Mouse (Mus musculus) heart, adult 2 months (tissue): ENCODE measurements around the gene Zfp36l2. TPM values are rescaled to one million over a fixed set of nuclear protein-coding genes. Genes with fewer than 3 reads are reported as not detected.

Source experiments
- DNase-seq, 2 experiments: peaks; one replicate each; pipeline ENCODE4 v3.0.0; 2021
- H3K27ac ChIP-seq: fragments of 200-600 bp; 2 replicates; pipeline ENCODE4 v1.8.1; 2022
- H3K27me3 ChIP-seq: fragments of 200-500 bp; 2 replicates; pipeline ENCODE4 v1.6.1; 2012; ENCODE audit warnings: mild to moderate bottlenecking, low read length, inconsistent platforms, mixed read lengths; ENCODE audit not compliant: control insufficient read depth, insufficient read depth
- H3K36me3 ChIP-seq: fragments of 200-500 bp; 2 replicates; pipeline ENCODE4 v1.6.1; 2012; ENCODE audit warnings: low read length, inconsistent platforms; ENCODE audit not compliant: control insufficient read depth, insufficient read depth
- H3K4me1 ChIP-seq: fragments of 200-500 bp; 2 replicates; pipeline ENCODE4 v1.6.1; 2011; ENCODE audit warnings: low read length; ENCODE audit not compliant: control insufficient read depth, insufficient read depth
- H3K4me3 ChIP-seq: fragments of 200-600 bp; 2 replicates; pipeline ENCODE4 v1.8.1; 2022
- H3K79me2 ChIP-seq: fragments of 200-500 bp; replicated peaks from 2 replicates; pipeline ENCODE4 v1.6.1; 2012; ENCODE audit warnings: mild to moderate bottlenecking, inconsistent platforms, low read length, moderate library complexity, mixed read lengths; ENCODE audit not compliant: control insufficient read depth, insufficient read depth
- H3K9ac ChIP-seq: fragments of 200-500 bp; 2 replicates; pipeline ENCODE4 v1.6.1; 2012; ENCODE audit warnings: low read depth, mild to moderate bottlenecking, control low read depth, inconsistent platforms, low read length, mixed read lengths
- CTCF ChIP-seq: fragments of 200-600 bp; IDR thresholded peaks from 2 replicates; pipeline ENCODE4 v1.8.1; 2022; ENCODE audit warnings: antibody characterized with exemption, mild to moderate bottlenecking, moderate library complexity
- EP300 ChIP-seq: fragments of 200-500 bp; IDR thresholded peaks from 2 replicates; pipeline ENCODE4 v1.6.1; 2011; ENCODE audit warnings: low read depth, low read length, control low read depth; ENCODE audit not compliant: insufficient read depth
- POLR2A ChIP-seq: fragments of 200-500 bp; IDR thresholded peaks from 2 replicates; pipeline ENCODE4 v1.6.1; 2011; ENCODE audit warnings: mild to moderate bottlenecking, low read depth, low read length, control low read depth; ENCODE audit not compliant: insufficient read depth
- WGBS: fragments of 180-500 bp; shearing (Covaris S2); methylation state at CpG from one replicate; pipeline ENCODE4 v1.1.7; 2018; 5-methylcytosine and 5-hydroxymethylcytosine counted together
- intact Hi-C: fragments of 180-260 bp; cut with DNase I; formaldehyde crosslinking; loops from one replicate; pipeline ENCODE4 v1.15.1; 2025
- polyA plus RNA-seq: library from polyadenylated mRNA; depleted of rRNA; stranded (reverse); fragments of >200 nt; gene quantifications from 2 replicates; pipeline ENCODE4 v1.2.3, GENCODE M21; 2012
- total RNA-seq, 2 experiments: library from RNA; stranded (reverse); gene quantifications; 2 replicates each; pipeline ENCODE4 v1.2.3; 2021

Gene Zfp36l2
- total and polyA plus RNA-seq, 3 experiments, result 19.3 to 23.3 (median 19.8) TPM

GRCm38 (mm10) chr17:84152206-84152975, 35.4 kb downstream of the Zfp36l2 start:
- intact Hi-C loops, result no loop called here
- no peak overlapping the region for H3K4me3 ChIP-seq
- WGBS, result 74% methylated on average over 6 of the region's 6 CpGs
- peaks cover 14% of the 10 kb centered on the region for H3K4me1 ChIP-seq
- H3K79me2 ChIP-seq, result no peaks in the 10 kb centered on the region
- peak in 1 of 2 experiments; percentile 22 for DNase-seq
- no peak overlapping the region for H3K27ac ChIP-seq
- no peaks in the 10 kb centered on the region for H3K27me3 ChIP-seq
- H3K36me3 ChIP-seq, result no peaks in the 10 kb centered on the region
- no peak for TF ChIP-seq EP300
- no peak for TF ChIP-seq CTCF
- no peak for TF ChIP-seq POLR2A
- no peak overlapping the region for H3K9ac ChIP-seq

DNA sequence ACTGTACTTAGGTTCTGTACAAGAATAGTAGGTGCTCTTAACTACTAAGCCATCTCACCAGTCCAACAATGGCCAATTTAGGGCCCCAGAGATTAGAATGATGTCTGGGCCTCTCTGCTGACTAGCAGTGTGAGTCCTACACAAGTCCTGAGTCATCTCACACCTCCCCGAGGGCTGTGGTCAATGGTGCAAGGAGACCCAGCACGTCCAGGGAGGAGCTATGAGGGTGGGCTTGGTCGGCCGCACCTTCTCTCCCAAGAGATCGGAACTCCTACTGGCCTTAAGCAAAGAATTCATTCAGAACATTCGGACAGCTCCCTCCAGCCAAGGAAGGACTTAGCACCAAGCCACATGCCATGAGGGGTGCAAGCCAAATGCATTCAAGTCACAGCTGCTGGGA, 36.4 kb downstream of the Zfp36l2 start:
- Histone ChIP-seq H3K27ac (no peak overlapping the region), H3K4me1 (peaks cover 16% of the 10 kb centered on the region)

GRCm38 (mm10) chr17:84150291-84150690, 37.5 kb downstream of the Zfp36l2 start:
- Histone ChIP-seq H3K27me3 (no peaks in the 10 kb centered on the region), H3K4me1 (peaks cover 19% of the 10 kb centered on the region), H3K79me2 (no peaks in the 10 kb centered on the region), H3K36me3 (no peaks in the 10 kb centered on the region), H3K9ac (no peak overlapping the region), H3K27ac (no peak overlapping the region), H3K4me3 (no peak overlapping the region)
- TF ChIP-seq POLR2A (no peak), EP300 (no peak), CTCF (no peak)
- intact Hi-C loops, result no loop called here
- DNase-seq, result peak in 1 of 2 experiments; percentile 15
- 97% methylated on average over 8 of the region's 8 CpGs for WGBS

More for the DNA sequence above, 36.4 kb downstream of the Zfp36l2 start:
- no peaks in the 10 kb centered on the region for H3K27me3 ChIP-seq
- no peak for TF ChIP-seq POLR2A
- no peak for TF ChIP-seq CTCF
- TF ChIP-seq EP300, result no peak
- no peak overlapping the region for H3K9ac ChIP-seq
- peak in 1 of 2 experiments; percentile 20 for DNase-seq
- intact Hi-C loops, result no loop called here
- 89% methylated on average over 6 of the region's 6 CpGs for WGBS
- no peak overlapping the region for H3K4me3 ChIP-seq
- H3K79me2 ChIP-seq, result no peaks in the 10 kb centered on the region
- H3K36me3 ChIP-seq, result no peaks in the 10 kb centered on the region

GRCm38 (mm10) chr17:84149566-84149965, 38.2 kb downstream of the Zfp36l2 start:
- peak in 1 of 2 experiments; percentile 20 for DNase-seq
- Histone ChIP-seq H3K27me3 (no peaks in the 10 kb centered on the region), H3K4me1 (peaks cover 23% of the 10 kb centered on the region), H3K36me3 (no peaks in the 10 kb centered on the region), H3K9ac (no peak overlapping the region), H3K27ac (peak overlapping the region; percentile 72), H3K4me3 (no peak overlapping the region), H3K79me2 (no peaks in the 10 kb centered on the region)
- TF ChIP-seq EP300 (no peak), CTCF (no peak), POLR2A (no peak)
- WGBS, result 75% methylated on average over 5 of the region's 5 CpGs
- intact Hi-C loops, result no loop called here

GRCm38 (mm10) chr17:84148499-84149484, 39.0 kb downstream of the Zfp36l2 start:
- H3K4me1 ChIP-seq, result peaks cover 25% of the 10 kb centered on the region
- intact Hi-C loops, result no loop called here
- H3K9ac ChIP-seq, result no peak overlapping the region

More at GRCm38 (mm10) chr17:84148499-84149484, 39.0 kb downstream of the Zfp36l2 start:
- TF ChIP-seq EP300, result peak; percentile 16; the same call in 1 of the 2 replicates
- TF ChIP-seq CTCF, result no peak
- no peaks in the 10 kb centered on the region for H3K36me3 ChIP-seq
- DNase-seq, result peak; percentile 80 to 90
- H3K79me2 ChIP-seq, result no peaks in the 10 kb centered on the region
- H3K27ac ChIP-seq, result peak overlapping the region; percentile 72
- WGBS, result 41% methylated on average over 11 of the region's 11 CpGs
- H3K27me3 ChIP-seq, result no peaks in the 10 kb centered on the region
- H3K4me3 ChIP-seq, result no peak overlapping the region
